Mouse (Mus musculus): Measurements from ENCODE around the gene Crybg2. TPM values are rescaled to one million over a fixed set of nuclear protein-coding genes. Genes with fewer than 3 reads are reported as not detected.

Gene Crybg2
- polyA plus RNA-seq, 1 experiment from 2014 or later = 6.0 TPM

DNA sequence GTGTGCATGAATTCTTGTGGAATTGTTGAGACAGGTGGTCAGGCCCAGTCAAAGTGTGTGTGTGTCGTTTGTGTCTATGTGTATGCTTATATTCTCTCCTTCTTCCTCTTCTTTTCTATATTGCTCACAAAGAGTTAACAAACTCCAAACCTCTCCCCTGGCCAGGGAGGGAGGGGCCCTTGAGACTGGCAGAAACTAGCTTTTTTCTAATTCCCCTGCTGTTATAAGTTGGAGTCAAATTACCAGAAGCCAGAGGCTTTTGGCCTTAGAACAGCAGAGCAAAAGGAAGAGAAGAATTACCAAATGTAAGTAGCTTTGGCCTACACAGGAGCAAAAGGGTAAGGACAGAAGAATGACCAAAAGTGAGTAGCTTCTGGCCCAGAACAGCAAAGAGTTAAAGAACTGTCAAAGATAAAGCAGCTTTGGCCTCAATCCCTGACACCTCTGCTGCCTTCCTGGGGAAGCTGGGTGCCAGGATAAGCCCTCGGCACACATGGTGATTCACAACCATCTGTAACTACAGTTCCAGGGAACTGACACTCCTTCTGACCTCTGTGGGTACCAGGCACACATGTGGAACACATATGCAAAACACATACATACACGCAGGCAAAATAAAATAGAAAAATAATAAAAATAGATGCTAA lies 75.8 kb downstream of the Crybg2 start:
- ATAC-seq (ENCODE audit: low FRiP score, low TSS enrichment) = no peak
- Histone ChIP-seq H3K27me3 (ENCODE audit: control insufficient read depth, insufficient read depth, low read length) (no peaks in the 10 kb centered on the region), H3K4me3 (ENCODE audit: low read length) (no peak overlapping the region), H3K27ac (ENCODE audit: low read depth, low read length) (peak overlapping the region; percentile 30; the same call in 1 of the 2 replicates), H3K9me3 (ENCODE audit: control insufficient read depth, low read length) (no peaks in the 10 kb centered on the region), H3K4me1 (ENCODE audit: control insufficient read depth, insufficient read depth, low read length) (peaks cover 6% of the 10 kb centered on the region; the same call in 1 of the 2 replicates), H3K4me2 (replicated peaks; ENCODE audit: low read depth, low read length) (no peak overlapping the region), H3K36me3 (ENCODE audit: control insufficient read depth, insufficient read depth, low read length) (peaks cover 3% of the 10 kb centered on the region; the same call in 1 of the 2 replicates), H3K9ac (ENCODE audit: low read depth, low read length) (no peak overlapping the region)
- 37% methylated on average over 3 of the region's 3 CpGs for WGBS

DNA sequence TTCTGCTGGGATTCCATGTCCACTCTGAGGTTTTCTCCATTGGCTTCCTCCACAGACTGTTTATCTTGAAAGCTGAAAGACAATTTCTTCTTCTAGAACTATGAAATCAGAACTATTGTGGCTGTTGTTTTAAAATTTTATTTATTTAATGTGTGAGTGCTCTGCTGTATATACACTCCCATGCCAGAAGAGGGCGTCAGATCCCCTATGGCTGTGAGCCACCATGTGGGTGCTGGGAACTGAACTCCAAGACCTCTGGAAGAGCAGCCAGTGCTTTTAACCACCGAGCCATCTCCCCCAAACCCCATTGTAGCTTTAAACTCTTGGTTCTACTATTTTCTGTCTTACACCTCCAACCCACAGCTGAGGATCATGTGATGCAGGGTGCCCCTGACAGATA lies 78.2 kb downstream of the Crybg2 start:
- 93% methylated on average over 2 of the region's 2 CpGs for WGBS
- Histone ChIP-seq H3K36me3 (ENCODE audit: control insufficient read depth, insufficient read depth, low read length) (no peaks in the 10 kb centered on the region), H3K27me3 (ENCODE audit: control insufficient read depth, insufficient read depth, low read length) (no peaks in the 10 kb centered on the region), H3K4me3 (ENCODE audit: low read length) (no peak overlapping the region), H3K9me3 (ENCODE audit: control insufficient read depth, low read length) (no peaks in the 10 kb centered on the region), H3K27ac (ENCODE audit: low read depth, low read length) (no peak overlapping the region), H3K4me1 (ENCODE audit: control insufficient read depth, insufficient read depth, low read length) (peaks cover 6% of the 10 kb centered on the region; the same call in 1 of the 2 replicates), H3K9ac (ENCODE audit: low read depth, low read length) (no peak overlapping the region), H3K4me2 (replicated peaks; ENCODE audit: low read depth, low read length) (no peak overlapping the region)
- no peak for ATAC-seq (ENCODE audit: low FRiP score, low TSS enrichment)

Other genes starting within 250 kb of the Crybg2 start
- 29.6 and 49.8 TPM in 2 replicates for gene Rps6ka1, start 173.0 kb upstream of the Crybg2 start, polyA plus RNA-seq (2014; fragmentation: Nextera tagmentation; extraction: Ambion mirVana)
- 3,172 and 3,245 TPM in 2 replicates for gene Hmgn2, start 92.2 kb upstream of the Crybg2 start, polyA plus RNA-seq (2014; fragmentation: Nextera tagmentation; extraction: Ambion mirVana)
- gene Dhdds, start 59.9 kb upstream of the Crybg2 start, polyA plus RNA-seq (2014; fragmentation: Nextera tagmentation; extraction: Ambion mirVana) = 42.2 and 42.9 TPM in 2 replicates
- not detected in 2 replicates for gene Lin28a, start 42.0 kb upstream of the Crybg2 start, polyA plus RNA-seq (2014; fragmentation: Nextera tagmentation; extraction: Ambion mirVana)
- gene Zfp683, start 7.0 kb upstream of the Crybg2 start, polyA plus RNA-seq (2014; fragmentation: Nextera tagmentation; extraction: Ambion mirVana) = not detected in 2 replicates
- 8.9 and 12.1 TPM in 2 replicates for gene Cd52, start 34.3 kb downstream of the Crybg2 start, polyA plus RNA-seq (2014; fragmentation: Nextera tagmentation; extraction: Ambion mirVana)
- 9.3 and 12.4 TPM in 2 replicates for gene Ubxn11, start 41.8 kb downstream of the Crybg2 start, polyA plus RNA-seq (2014; fragmentation: Nextera tagmentation; extraction: Ambion mirVana)
- 424 TPM in 2 replicates for gene Sh3bgrl3, start 68.0 kb downstream of the Crybg2 start, polyA plus RNA-seq (2014; fragmentation: Nextera tagmentation; extraction: Ambion mirVana)
- gene Cep85, start 126.3 kb downstream of the Crybg2 start, polyA plus RNA-seq (2014; fragmentation: Nextera tagmentation; extraction: Ambion mirVana) = 98.0 and 123 TPM in 2 replicates
- 0.34 and 0.50 TPM in 2 replicates for gene Gm7534, start 142.2 kb downstream of the Crybg2 start, polyA plus RNA-seq (2014; fragmentation: Nextera tagmentation; extraction: Ambion mirVana)
- gene Catsper4, start 166.6 kb downstream of the Crybg2 start, polyA plus RNA-seq (2014; fragmentation: Nextera tagmentation; extraction: Ambion mirVana) = 0.26 and 0.37 TPM in 2 replicates
- 5.0 and 6.4 TPM in 2 replicates for gene Cnksr1, start 177.6 kb downstream of the Crybg2 start, polyA plus RNA-seq (2014; fragmentation: Nextera tagmentation; extraction: Ambion mirVana)
- gene E130218I03Rik, start 182.8 kb downstream of the Crybg2 start, polyA plus RNA-seq (2014; fragmentation: Nextera tagmentation; extraction: Ambion mirVana) = 0.41 TPM in 1 of 2 replicates, not detected in the other
- gene Zfp593, start 184.8 kb downstream of the Crybg2 start, polyA plus RNA-seq (2014; fragmentation: Nextera tagmentation; extraction: Ambion mirVana) = 17.5 and 18.9 TPM in 2 replicates
- gene Gm30191, start 186.1 kb downstream of the Crybg2 start, polyA plus RNA-seq (2014; fragmentation: Nextera tagmentation; extraction: Ambion mirVana) = not detected in 2 replicates
- gene Grrp1, start 193.3 kb downstream of the Crybg2 start, polyA plus RNA-seq (2014; fragmentation: Nextera tagmentation; extraction: Ambion mirVana) = 9.2 and 12.8 TPM in 2 replicates
- 14.9 and 18.8 TPM in 2 replicates for gene Pdik1l, start 227.1 kb downstream of the Crybg2 start, polyA plus RNA-seq (2014; fragmentation: Nextera tagmentation; extraction: Ambion mirVana)

Data from kidney, embryonic 14.5 days (tissue).